ENCODE assay signal across 9 mouse cellular contexts in genomic region chr17:14912420-14912819, GRCm38 (mm10). TPM values are rescaled to one million over a fixed set of nuclear protein-coding genes. Genes with fewer than 3 reads are reported as not detected.
DNase-seq lines count a peak whose midpoint lies in the region.
"Had no signal": no experiment of that assay in that cellular context is flagged by ENCODE, and none has a peak within 500 bp of the region (broad histone marks: within the 10 kb centered on the region; RNA-seq: fewer than 3 reads in every experiment).

No protein-coding gene starts in this region.

- peak; percentile 5 to 17 for DNase-seq in adrenal gland, postnatal 36 days
- DNase-seq in adrenal gland, postnatal 14 days, result no peak
- DNase-seq in left cerebral cortex, postnatal 4 days, result peak; percentile 10
- DNase-seq in left cerebral cortex, adult 11 months (ENCODE audit: low spot score), result no peak
- peak; percentile 26 for DNase-seq in MEL-GATA-1-ER (ENCODE audit: extremely low read depth, low read depth)
- peak; percentile 30 to 32 for DNase-seq in kidney, postnatal 4 days
- DNase-seq in adrenal gland, postnatal 10 days, result no peak
- no peak for DNase-seq in layer of hippocampus, postnatal 10 days (ENCODE audit: low spot score in 2 of 2)
- DNase-seq: liver, embryonic 13.5 days had no signal

- intact Hi-C loops in left cerebral cortex, postnatal 4 days (cut with DNase I), result no loop called here

RNA-seq across cellular contexts. Expression of gene Wdr27, which starts 30.5 kb away (rescaled TPM):
- total RNA-seq in adrenal gland, postnatal 36 days (2021), result 1 to 10 TPM; 5.4 to 5.8 TPM
- 5.2 and 7.8 TPM in 2 replicates for total RNA-seq in adrenal gland, postnatal 14 days (2021)
- 1 to 10 TPM; 2.9 to 5.5 TPM for total RNA-seq in left cerebral cortex, postnatal 4 days (2021)
- 1 to 10 TPM; 5.8 to 6.1 TPM for total RNA-seq in adrenal gland, postnatal 10 days (2021)
- total RNA-seq in layer of hippocampus, postnatal 10 days (2021), result 1 to 10 TPM; 5.9 to 6.1 TPM

RNA-seq across cellular contexts. Expression of gene 1600012H06Rik, which starts 30.6 kb away (rescaled TPM):
- 10 to 100 TPM; 30.6 to 44.4 TPM for total RNA-seq in adrenal gland, postnatal 36 days (2021)
- 29.7 and 30.5 TPM in 2 replicates for total RNA-seq in adrenal gland, postnatal 14 days (2021)
- 10 to 100 TPM; 21.7 to 22.0 TPM for total RNA-seq in left cerebral cortex, postnatal 4 days (2021)
- 10 to 100 TPM; 28.2 to 30.7 TPM for total RNA-seq in adrenal gland, postnatal 10 days (2021)
- 10 to 100 TPM; 19.7 to 21.6 TPM for total RNA-seq in layer of hippocampus, postnatal 10 days (2021)

RNA-seq across cellular contexts. Expression of gene Phf10, which starts 48.7 kb away (rescaled TPM):
- 10 to 100 TPM; 52.5 to 74.4 TPM for total RNA-seq in adrenal gland, postnatal 36 days (2021)
- total RNA-seq in adrenal gland, postnatal 14 days (2021), result 57.9 and 63.1 TPM in 2 replicates
- total RNA-seq in left cerebral cortex, postnatal 4 days (2021), result 10 to 100 TPM; 80.8 to 85.9 TPM
- total RNA-seq in adrenal gland, postnatal 10 days (2021), result 10 to 100 TPM; 66.2 to 67.3 TPM
- total RNA-seq in layer of hippocampus, postnatal 10 days (2021), result 10 to 100 TPM; 66.8 to 70.0 TPM

Comparison
In these comparisons a context has a peak if more than half of its experiments do, and no peak if none do; other contexts are left out.
1. DNase-seq: peak in adrenal gland, postnatal 36 days (2 of 2), left cerebral cortex, postnatal 4 days (single experiment), MEL-GATA-1-ER (single experiment) and kidney, postnatal 4 days (2 of 2); none in adrenal gland, postnatal 14 days (single experiment), left cerebral cortex, adult 11 months (single experiment), adrenal gland, postnatal 10 days (single experiment) and layer of hippocampus, postnatal 10 days (0 of 2).